Mouse (Mus musculus) limb, embryonic 12.5 days (tissue): ENCODE measurements around the gene Zfp488. TPM values are rescaled to one million over a fixed set of nuclear protein-coding genes. Genes with fewer than 3 reads are reported as not detected.

Experiments used
- polyA plus RNA-seq: library from polyadenylated mRNA; unstranded; fragments of >200 nt; fragmentation: Nextera tagmentation; extraction: Ambion mirVana; gene quantifications from 2 replicates; pipeline ENCODE4 v1.2.1, GENCODE M21; 2016

Gene Zfp488
- polyA plus RNA-seq, 1 experiment from 2014 or later, result 0.18 TPM

Other genes with a start within 250 kb of the Zfp488 start
- gene Gdf10, start 55.2 kb downstream of the Zfp488 start, polyA plus RNA-seq, result 11.9 and 14.2 TPM in 2 replicates
- gene Gdf2, start 37.7 kb downstream of the Zfp488 start, polyA plus RNA-seq, result not detected in 2 replicates
- gene Rbp3, start 24.8 kb downstream of the Zfp488 start, polyA plus RNA-seq, result not detected in 2 replicates
- not detected in 2 replicates for gene Gm30083, start 36.4 kb upstream of the Zfp488 start, polyA plus RNA-seq
- not detected in 2 replicates for gene Gm5460, start 38.0 kb upstream of the Zfp488 start, polyA plus RNA-seq
- gene Antxrl, start 73.9 kb upstream of the Zfp488 start, polyA plus RNA-seq, result not detected in 2 replicates
- 6.0 and 6.1 TPM in 2 replicates for gene Anxa8, start 107.2 kb upstream of the Zfp488 start, polyA plus RNA-seq
- not detected in 2 replicates for gene A630023A22Rik, start 124.0 kb upstream of the Zfp488 start, polyA plus RNA-seq
- not detected in 2 replicates for gene Npy4r, start 173.7 kb upstream of the Zfp488 start, polyA plus RNA-seq
- gene Gprin2, start 222.9 kb upstream of the Zfp488 start, polyA plus RNA-seq, result 1.7 and 2.4 TPM in 2 replicates
- gene Syt15, start 240.8 kb upstream of the Zfp488 start, polyA plus RNA-seq, result 0.12 and 0.16 TPM in 2 replicates